ENCODE assay signal across 11 mouse cellular contexts in genomic region chr1:71937168-71937567, GRCm38 (mm10).
"Had no signal": no experiment of that assay in that cellular context is flagged by ENCODE, and none has a peak within 500 bp of the region (broad histone marks: within the 10 kb centered on the region; RNA-seq: fewer than 3 reads in every experiment).

No protein-coding gene starts in this region.

- DNase-seq: layer of hippocampus, adult 9-11 months; left cerebral cortex, postnatal 4 days; lung, adult 2 months; lung, postnatal 36 days; midbrain, embryonic 14.5 days; thymus, postnatal 36 days had no signal

- H3K4me1 ChIP-seq: neural tube, embryonic 12.5 days had no signal

- ATAC-seq: lung, postnatal 0 days had no signal

- H3K9ac ChIP-seq: neural tube, embryonic 12.5 days had no signal

- H3K4me2 ChIP-seq: neural tube, embryonic 12.5 days had no signal

- H3K27ac ChIP-seq: kidney, postnatal 0 days; neural tube, embryonic 12.5 days had no signal

- H3K9me3 ChIP-seq: midbrain, embryonic 10.5 days; neural tube, embryonic 12.5 days had no signal

- H3K4me3 ChIP-seq: midbrain, embryonic 10.5 days; myocyte; neural tube, embryonic 12.5 days had no signal

- H3K27me3 ChIP-seq: neural tube, embryonic 12.5 days had no signal

- H3K36me3 ChIP-seq: midbrain, embryonic 10.5 days; neural tube, embryonic 12.5 days had no signal
